Mouse (Mus musculus) forebrain, embryonic 15.5 days (tissue): ENCODE measurements at regions not wholly inside any gene's neighbourhood (a gene's known extent, or its start where the extent isn't known, plus 50 kb on each side); places are given as distances from the start of the nearest gene placed in this dataset.

Source experiments
- ATAC-seq: fragments of 200-750 bp; cut with Nextera tagmentation; replicated peaks from 2 replicates; pipeline ENCODE4 v1.8.0; 2017; ENCODE audit warnings: mild to moderate bottlenecking, moderate TSS enrichment, moderate library complexity
- H3K27ac ChIP-seq: fragments of 300-500 bp; sonication (generic); replicated peaks from 2 replicates; pipeline ENCODE4 v1.5.1; 2015; ENCODE audit warnings: mild to moderate bottlenecking, inconsistent platforms
- H3K27me3 ChIP-seq: fragments of 300-500 bp; sonication (generic); 2 replicates; pipeline ENCODE4 v1.6.1; 2015; ENCODE audit warnings: inconsistent platforms
- H3K36me3 ChIP-seq: fragments of 300-500 bp; sonication (generic); 2 replicates; pipeline ENCODE4 v1.6.1; 2015; ENCODE audit warnings: mild to moderate bottlenecking, inconsistent platforms
- H3K4me1 ChIP-seq: fragments of 300-500 bp; sonication (generic); 2 replicates; pipeline ENCODE4 v1.6.1; 2015; ENCODE audit warnings: inconsistent platforms
- H3K4me2 ChIP-seq: fragments of 300-500 bp; sonication (generic); replicated peaks from 2 replicates; pipeline ENCODE4 v1.6.1; 2015; ENCODE audit warnings: mild to moderate bottlenecking, inconsistent platforms
- H3K4me3 ChIP-seq: fragments of 300-500 bp; sonication (generic); 2 replicates; pipeline ENCODE4 v1.5.1; 2015; ENCODE audit warnings: mild to moderate bottlenecking, inconsistent platforms
- H3K9ac ChIP-seq: fragments of 300-500 bp; sonication (generic); replicated peaks from 2 replicates; pipeline ENCODE4 v1.6.1; 2015; ENCODE audit warnings: mild to moderate bottlenecking, inconsistent platforms
- H3K9me3 ChIP-seq: fragments of 300-500 bp; sonication (generic); 2 replicates; pipeline ENCODE4 v1.6.1; 2016; ENCODE audit warnings: inconsistent platforms
- WGBS: fragments of 180-500 bp; shearing (Covaris S2); methylation state at CpG from one replicate; pipeline ENCODE4 v1.1.7; 2015; ENCODE audit warnings: mixed read lengths; 5-methylcytosine and 5-hydroxymethylcytosine counted together

GRCm38 (mm10) chr3:106974114-106974789 lies 61.7 kb upstream of the Kcna3 start:
- WGBS = 80% methylated on average over 6 of the region's 6 CpGs
- Histone ChIP-seq H3K9ac (no peak overlapping the region), H3K27me3 (no peaks in the 10 kb centered on the region), H3K27ac (no peak overlapping the region), H3K4me2 (no peak overlapping the region), H3K4me1 (0 out of 2 replicates have a peak, but pooled peaks cover 8% of the 10 kb centered on the region), H3K9me3 (no peaks in the 10 kb centered on the region), H3K36me3 (no peaks in the 10 kb centered on the region), H3K4me3 (no peak overlapping the region)
- no peak for ATAC-seq

GRCm38 (mm10) chr3:106978728-106979127 lies 57.2 kb upstream of the Kcna3 start:
- peak overlapping the region; percentile 28 for H3K27ac ChIP-seq
- H3K9ac ChIP-seq = 0 out of 2 replicates have a peak overlapping the region, but pooled peaks have one; percentile 14

GRCm38 (mm10) chr3:106980914-106981313 lies 55.1 kb upstream of the Kcna3 start:
- no peak overlapping the region for H3K4me2 ChIP-seq
- H3K9ac ChIP-seq = no peak overlapping the region
- H3K27ac ChIP-seq = peak overlapping the region; percentile 72
- 52% methylated on average over 3 of the region's 3 CpGs for WGBS
- H3K36me3 ChIP-seq = no peaks in the 10 kb centered on the region
- no peaks in the 10 kb centered on the region for H3K27me3 ChIP-seq
- no peak overlapping the region for H3K4me3 ChIP-seq
- H3K4me1 ChIP-seq = peaks cover 21% of the 10 kb centered on the region
- peak; percentile 54; the same call in 1 of the 2 replicates for ATAC-seq
- no peaks in the 10 kb centered on the region for H3K9me3 ChIP-seq

More at GRCm38 (mm10) chr3:106978728-106979127, 57.2 kb upstream of the Kcna3 start:
- H3K9me3 ChIP-seq = no peaks in the 10 kb centered on the region
- WGBS = 16% methylated on average over 6 of the region's 6 CpGs
- no peak overlapping the region for H3K4me3 ChIP-seq
- no peak overlapping the region for H3K4me2 ChIP-seq
- peak; percentile 77 for ATAC-seq
- peaks cover 18% of the 10 kb centered on the region for H3K4me1 ChIP-seq
- no peaks in the 10 kb centered on the region for H3K36me3 ChIP-seq
- no peaks in the 10 kb centered on the region for H3K27me3 ChIP-seq

GRCm38 (mm10) chr3:106981323-106981722 lies 54.6 kb upstream of the Kcna3 start:
- 22% methylated on average over 3 of the region's 3 CpGs for WGBS
- H3K4me3 ChIP-seq = no peak overlapping the region
- no peaks in the 10 kb centered on the region for H3K27me3 ChIP-seq
- H3K9me3 ChIP-seq = no peaks in the 10 kb centered on the region
- no peak overlapping the region for H3K9ac ChIP-seq
- no peak overlapping the region for H3K4me2 ChIP-seq
- H3K36me3 ChIP-seq = no peaks in the 10 kb centered on the region
- ATAC-seq = peak; percentile 62; the same call in 1 of the 2 replicates
- H3K27ac ChIP-seq = peak overlapping the region; percentile 72
- peaks cover 21% of the 10 kb centered on the region for H3K4me1 ChIP-seq

- Histone ChIP-seq H3K27ac (no peak overlapping the region), H3K9me3 (no peaks in the 10 kb centered on the region), H3K9ac (no peak overlapping the region), H3K27me3 (no peaks in the 10 kb centered on the region), H3K4me1 (peaks cover 13% of the 10 kb centered on the region), H3K4me3 (no peak overlapping the region), H3K4me2 (no peak overlapping the region), H3K36me3 (no peaks in the 10 kb centered on the region)
- 53% methylated on average over 4 of the region's 4 CpGs for WGBS
- ATAC-seq = no peak; the same call in 1 of the 2 replicates
These were observed 51.7 kb upstream of the Kcna3 start for GRCm38 (mm10) chr3:106984231-106984630.
